Mouse (Mus musculus) myocyte (in vitro differentiated cells): ENCODE measurements around the gene Armh1.

Experiments used
- E2F4 ChIP-seq: IDR thresholded peaks from one replicate; pipeline ENCODE4 v1.6.1; 2011; ENCODE audit warnings: mild to moderate bottlenecking, control low read depth, moderate library complexity; ENCODE audit not compliant: insufficient read depth
- MAX ChIP-seq: IDR thresholded peaks from one replicate; pipeline ENCODE4 v1.6.1; 2011; ENCODE audit warnings: low read depth, mild to moderate bottlenecking, control low read depth
- POLR2A ChIP-seq: IDR thresholded peaks from one replicate; pipeline ENCODE4 v1.6.1; 2011; ENCODE audit warnings: low read depth, mild to moderate bottlenecking, control low read depth, moderate library complexity; ENCODE audit not compliant: insufficient read length
- REST ChIP-seq: IDR thresholded peaks from one replicate; pipeline ENCODE4 v1.6.1; 2011; ENCODE audit warnings: mild to moderate bottlenecking, control low read depth, moderate library complexity; ENCODE audit not compliant: insufficient read depth, insufficient read length

GRCm38 (mm10) chr4:117262987-117263386, 11.1 kb upstream of the Armh1 start:
- no peak for TF ChIP-seq REST
- TF ChIP-seq E2F4: no peak
- TF ChIP-seq MAX: no peak
- no peak for TF ChIP-seq POLR2A
